Mouse (Mus musculus) gastrocnemius, adult 18-20 months (tissue): ENCODE results near the gene Phf19. TPM values are rescaled to one million over a fixed set of nuclear protein-coding genes. Genes with fewer than 3 reads are reported as not detected.

Experiments
- DNase-seq: peaks from one replicate; pipeline ENCODE4 v3.0.0; 2021; ENCODE audit warnings: low spot score
- total RNA-seq, 2 experiments: library from RNA; stranded (reverse); gene quantifications; 2 replicates each; pipeline ENCODE4 v1.2.3; 2021

Gene Phf19
- total RNA-seq, 2 experiments from 2014 or later, result 0.59 to 0.71 TPM

GRCm38 (mm10) chr2:34940246-34940645 is 26.4 kb upstream of the Phf19 start:
- no peak for DNase-seq

- peak; percentile 47 for DNase-seq
Observed at GRCm38 (mm10) chr2:34938269-34939208, 24.7 kb upstream of the Phf19 start.

GRCm38 (mm10) chr2:34937460-34937859 is 23.6 kb upstream of the Phf19 start:
- DNase-seq, result no peak

- no peak for DNase-seq
Observed at GRCm38 (mm10) chr2:34927320-34927719, 13.5 kb upstream of the Phf19 start.

GRCm38 (mm10) chr2:34922729-34923128 is 8.9 kb upstream of the Phf19 start:
- DNase-seq, result no peak

GRCm38 (mm10) chr2:34920144-34920543 is 6.3 kb upstream of the Phf19 start:
- no peak for DNase-seq

- DNase-seq, result no peak
Observed at GRCm38 (mm10) chr2:34915103-34915502, 1.3 kb upstream of the Phf19 start.

GRCm38 (mm10) chr2:34914823-34915082 is 927 bp upstream of the Phf19 start:
- DNase-seq, result no peak

GRCm38 (mm10) chr2:34914069-34914822 is 420 bp upstream of the Phf19 start:
- DNase-seq, result no peak

- DNase-seq, result no peak
Observed at GRCm38 (mm10) chr2:34912613-34913012, 1.2 kb downstream of the Phf19 start.

- DNase-seq, result no peak
Observed at GRCm38 (mm10) chr2:34911871-34912270, 2.0 kb downstream of the Phf19 start.

- DNase-seq, result no peak
Observed at GRCm38 (mm10) chr2:34909719-34910118, 4.1 kb downstream of the Phf19 start.

GRCm38 (mm10) chr2:34906861-34907604 is 6.8 kb downstream of the Phf19 start:
- DNase-seq, result peak; percentile 59

- DNase-seq, result no peak
Observed at GRCm38 (mm10) chr2:34906426-34906825, 7.4 kb downstream of the Phf19 start.

- DNase-seq, result peak; percentile 99
Observed at GRCm38 (mm10) chr2:34904849-34905542, 8.8 kb downstream of the Phf19 start.

GRCm38 (mm10) chr2:34903652-34904405 is 10.0 kb downstream of the Phf19 start:
- DNase-seq, result no peak

GRCm38 (mm10) chr2:34903191-34903590 is 10.6 kb downstream of the Phf19 start:
- DNase-seq, result no peak

- DNase-seq, result no peak
Observed at GRCm38 (mm10) chr2:34902731-34903130, 11.1 kb downstream of the Phf19 start.

- DNase-seq, result no peak
Observed at GRCm38 (mm10) chr2:34901726-34902125, 12.1 kb downstream of the Phf19 start.

- DNase-seq, result no peak
Observed at GRCm38 (mm10) chr2:34900412-34900811, 13.4 kb downstream of the Phf19 start.

GRCm38 (mm10) chr2:34899682-34900081 is 14.1 kb downstream of the Phf19 start:
- peak; percentile 25 for DNase-seq
